Mouse (Mus musculus): ENCODE measurements around the gene Slc25a51.

GRCm38 (mm10) chr4:45457543-45457942 lies 49.0 kb upstream of the Slc25a51 start:
- TF ChIP-seq SIN3A (IDR thresholded peaks at IDR 0.05; ENCODE audit: low read length), result no peak
- no peak for TF ChIP-seq POLR2A (IDR thresholded peaks at IDR 0.05; ENCODE audit: low read depth, low read length)
- TF ChIP-seq EP300 (IDR thresholded peaks at IDR 0.05; ENCODE audit: low read length), result no peak; the same call in 1 of the 2 replicates
- TF ChIP-seq USF1 (IDR thresholded peaks at IDR 0.05; ENCODE audit: low read depth, low read length), result no peak
- no peak for TF ChIP-seq JUND (conservative IDR thresholded peaks at IDR 0.05; ENCODE audit: low read depth, low read length)
- TF ChIP-seq CTCF (conservative IDR thresholded peaks at IDR 0.05 in 1 of 2, IDR thresholded peaks at IDR 0.05 in 1 of 2; ENCODE audit: low read depth in 2 of 2, low read length in 2 of 2), result no peak
- TF ChIP-seq ZKSCAN1 (IDR thresholded peaks at IDR 0.05; ENCODE audit: borderline replicate concordance, low read depth, low read length), result no peak
- no peak for TF ChIP-seq E2F4 (IDR thresholded peaks at IDR 0.05; ENCODE audit: insufficient replicate concordance, low read depth, low read length)
- TF ChIP-seq ZC3H11A (IDR thresholded peaks at IDR 0.05; ENCODE audit: low read depth, low read length), result no peak
- no peak for TF ChIP-seq HCFC1 (IDR thresholded peaks at IDR 0.05; ENCODE audit: low read depth, low read length)
- no peak for TF ChIP-seq MAZ (IDR thresholded peaks at IDR 0.05; ENCODE audit: low read depth, low read length)
- no peak for TF ChIP-seq CHD1 (IDR thresholded peaks at IDR 0.05; ENCODE audit: low read depth, low read length)
- no peak for TF ChIP-seq TCF12 (IDR thresholded peaks at IDR 0.05; ENCODE audit: low read depth, low read length)

Data from CH12.LX (cell line).